Mouse (Mus musculus): ENCODE measurements at regions not wholly inside any gene's neighbourhood (a gene's known extent, or its start where the extent isn't known, plus 50 kb on each side); places are given as distances from the start of the nearest gene placed in this dataset.

DNA sequence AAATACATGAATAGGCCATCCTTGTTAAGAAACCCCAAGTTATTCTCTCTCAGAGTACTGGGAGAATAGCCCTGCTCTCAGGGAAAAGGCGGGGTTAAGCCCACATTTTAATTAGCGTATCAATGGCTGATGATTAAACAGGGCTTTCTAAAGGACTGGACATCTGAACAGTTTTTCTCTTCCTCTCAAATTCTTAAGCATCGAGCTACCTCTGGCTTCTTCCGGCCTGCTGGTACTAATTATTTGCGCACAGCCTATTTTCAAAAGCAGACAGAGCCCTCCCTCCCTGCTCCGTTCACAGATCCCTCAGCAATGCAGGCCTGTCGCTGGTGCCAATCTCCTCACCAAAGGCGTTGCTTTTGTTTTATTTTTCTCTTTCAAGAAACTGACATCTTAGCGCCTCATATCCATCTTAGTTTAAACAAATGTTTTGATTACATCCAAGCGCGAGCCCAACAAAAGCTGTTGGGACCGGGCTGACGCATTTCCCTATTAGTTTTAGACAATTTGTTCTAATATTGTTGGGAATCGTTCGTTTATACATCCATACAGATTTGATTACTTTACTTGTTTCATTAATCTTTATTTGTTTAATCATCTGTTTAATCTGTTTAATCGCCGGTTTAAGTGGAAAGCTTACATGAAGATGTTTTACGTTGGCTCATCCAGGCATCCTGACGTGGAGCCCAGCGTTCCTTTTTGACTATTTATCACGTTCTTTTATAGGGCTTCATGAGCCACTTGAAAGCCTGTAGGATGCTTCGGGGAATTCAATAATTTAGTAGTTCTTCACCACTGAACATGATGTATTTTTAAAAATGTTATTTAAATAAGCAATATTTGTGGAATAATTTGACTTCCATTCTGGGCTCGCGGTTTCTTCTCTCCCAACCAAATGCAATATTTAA is 269.5 kb upstream of the Tle3 start:
- TF ChIP-seq CTCF (IDR thresholded peaks at IDR 0.05; ENCODE audit: low read depth, low read length), result no peak
- no peak for TF ChIP-seq POLR2A (IDR thresholded peaks at IDR 0.05; ENCODE audit: borderline replicate concordance, low read depth, low read length)
- Histone ChIP-seq H3K27ac (ENCODE audit: insufficient read depth, low read depth, low read length) (no peak overlapping the region), H3K4me1 (ENCODE audit: control insufficient read depth, insufficient read depth, low read length) (no peaks in the 10 kb centered on the region), H3K4me3 (ENCODE audit: insufficient read depth, low read length) (no peak overlapping the region)

- Histone ChIP-seq H3K4me1 (ENCODE audit: control insufficient read depth, insufficient read depth, low read length) (no peaks in the 10 kb centered on the region), H3K4me3 (ENCODE audit: insufficient read depth, low read length) (no peak overlapping the region), H3K27ac (ENCODE audit: insufficient read depth, low read depth, low read length) (no peak overlapping the region)
- TF ChIP-seq CTCF (IDR thresholded peaks at IDR 0.05; ENCODE audit: low read depth, low read length) (no peak), POLR2A (IDR thresholded peaks at IDR 0.05; ENCODE audit: borderline replicate concordance, low read depth, low read length) (no peak)
These were observed 266.5 kb upstream of the Tle3 start for GRCm38 (mm10) chr9:61105550-61106280.

DNA sequence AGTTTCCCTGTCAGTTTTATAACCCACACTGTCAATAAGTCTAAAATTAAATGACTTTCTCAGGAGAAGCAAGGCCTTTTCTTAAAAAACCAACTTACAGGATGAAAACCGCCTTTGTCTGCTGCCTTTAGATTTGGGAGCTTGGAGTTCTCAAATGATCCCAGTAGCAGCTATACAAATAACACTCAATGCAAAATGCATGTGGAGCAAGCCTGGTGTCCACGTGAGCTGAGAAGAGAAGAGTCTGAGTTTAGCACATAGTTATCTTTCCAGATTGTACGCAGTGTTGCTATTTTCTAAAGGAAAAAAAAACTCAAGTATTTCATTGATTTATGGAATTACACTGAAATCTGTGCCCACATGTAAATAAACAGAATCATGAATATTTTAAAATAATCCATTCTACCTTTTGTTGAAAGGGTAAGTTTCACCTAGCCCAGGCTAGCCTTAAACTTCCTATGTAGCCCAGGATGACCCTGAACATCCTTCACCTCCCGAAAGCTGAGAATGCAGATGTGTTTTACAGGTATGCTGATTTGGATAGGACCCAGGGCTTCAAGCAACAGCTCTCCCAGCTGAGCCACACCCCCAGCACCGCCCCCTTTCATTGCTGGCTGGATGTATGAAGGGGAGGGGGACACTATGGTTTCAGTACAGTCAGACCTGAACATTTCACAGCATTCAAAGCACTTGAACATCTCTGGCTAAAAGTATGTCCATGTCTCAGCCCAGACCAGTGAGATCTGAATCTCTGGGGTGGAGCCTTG is 262.5 kb upstream of the Tle3 start:
- no peak overlapping the region for H3K4me3 ChIP-seq (ENCODE audit: insufficient read depth, low read length)
- H3K27ac ChIP-seq (ENCODE audit: insufficient read depth, low read depth, low read length), result no peak overlapping the region
- TF ChIP-seq POLR2A (IDR thresholded peaks at IDR 0.05; ENCODE audit: borderline replicate concordance, low read depth, low read length) (no peak), CTCF (IDR thresholded peaks at IDR 0.05; ENCODE audit: low read depth, low read length) (no peak)
- no peaks in the 10 kb centered on the region for H3K4me1 ChIP-seq (ENCODE audit: control insufficient read depth, insufficient read depth, low read length)

DNA sequence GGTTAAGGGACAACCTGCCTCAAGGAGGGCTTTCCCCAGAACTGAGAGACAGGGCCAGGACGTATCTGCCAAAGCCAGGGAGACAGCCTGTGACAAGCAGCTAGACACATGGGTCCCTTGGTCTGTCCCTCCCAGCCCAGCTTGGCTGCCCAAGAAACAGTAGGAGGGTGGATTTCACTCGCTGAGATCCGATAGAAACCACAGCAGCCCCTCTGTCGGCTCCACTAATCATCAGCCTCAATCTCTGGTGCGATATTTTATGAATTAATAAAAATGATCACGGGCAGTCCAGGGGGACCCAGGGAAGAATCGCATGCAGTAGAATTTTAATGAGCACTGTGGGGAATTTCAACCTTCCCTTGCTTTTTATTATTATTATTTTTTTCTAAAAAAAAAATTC is 261.0 kb upstream of the Tle3 start:
- no peaks in the 10 kb centered on the region for H3K4me1 ChIP-seq (ENCODE audit: control insufficient read depth, insufficient read depth, low read length)
- no peak overlapping the region for H3K27ac ChIP-seq (ENCODE audit: insufficient read depth, low read depth, low read length)
- TF ChIP-seq POLR2A (IDR thresholded peaks at IDR 0.05; ENCODE audit: borderline replicate concordance, low read depth, low read length) (no peak), CTCF (IDR thresholded peaks at IDR 0.05; ENCODE audit: low read depth, low read length) (no peak)
- no peak overlapping the region for H3K4me3 ChIP-seq (ENCODE audit: insufficient read depth, low read length)

DNA sequence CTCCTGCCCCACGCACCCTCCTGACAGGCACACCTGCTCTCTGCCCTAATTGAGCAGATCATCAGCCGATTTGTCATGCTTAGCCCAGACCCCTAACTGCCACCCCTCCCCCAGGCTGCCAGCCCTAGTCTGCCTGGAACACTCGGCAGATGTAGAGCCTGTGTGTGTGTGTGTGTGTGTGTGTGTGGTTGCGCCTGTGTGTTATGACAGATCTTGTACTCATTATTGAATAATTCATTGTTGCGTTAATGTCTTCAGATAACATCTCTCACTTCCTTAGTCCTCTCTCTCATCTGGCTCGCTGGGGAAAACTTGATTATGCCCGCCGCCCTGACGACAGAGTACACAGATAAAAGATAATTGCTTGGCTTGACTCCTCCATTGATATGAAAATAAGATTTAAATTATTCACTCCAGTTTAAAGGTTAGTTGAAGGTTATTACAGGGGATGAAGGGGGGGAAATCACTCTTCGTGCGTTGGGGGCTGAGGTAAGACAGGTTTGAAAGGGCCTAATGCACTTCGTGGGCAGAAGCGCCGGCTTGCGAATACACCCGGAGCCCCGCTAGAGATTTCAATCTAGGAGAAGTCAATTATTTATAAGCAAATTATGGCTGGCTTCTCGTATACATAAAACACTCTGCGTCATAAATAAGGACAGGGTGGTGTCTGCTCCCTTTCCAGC is 260.3 kb upstream of the Tle3 start:
- TF ChIP-seq CTCF (IDR thresholded peaks at IDR 0.05; ENCODE audit: low read depth, low read length) (no peak), POLR2A (IDR thresholded peaks at IDR 0.05; ENCODE audit: borderline replicate concordance, low read depth, low read length) (no peak)
- Histone ChIP-seq H3K4me1 (ENCODE audit: control insufficient read depth, insufficient read depth, low read length) (no peaks in the 10 kb centered on the region), H3K4me3 (ENCODE audit: insufficient read depth, low read length) (no peak overlapping the region), H3K27ac (ENCODE audit: insufficient read depth, low read depth, low read length) (no peak overlapping the region)

DNA sequence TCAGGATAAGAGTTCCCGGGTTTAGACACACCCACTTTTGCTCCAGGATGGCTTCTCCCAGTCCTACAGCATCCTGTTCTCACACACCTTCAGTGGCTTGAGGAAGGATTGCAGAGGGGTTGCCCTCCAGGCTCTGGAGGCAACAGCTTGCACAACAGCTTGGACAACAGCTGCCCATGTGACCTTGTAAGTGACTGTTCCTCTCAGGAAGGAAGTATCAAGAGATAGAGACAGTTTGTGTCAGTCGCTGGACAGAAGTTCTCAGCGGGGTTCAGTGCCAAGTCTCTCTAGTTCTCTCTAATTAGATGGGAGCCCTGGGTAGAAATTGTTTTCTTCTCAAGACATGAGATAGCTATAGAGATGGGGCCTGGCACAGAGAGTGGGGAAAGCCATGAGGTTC is 252.9 kb upstream of the Tle3 start:
- TF ChIP-seq CTCF (IDR thresholded peaks at IDR 0.05; ENCODE audit: low read depth, low read length) (no peak), POLR2A (IDR thresholded peaks at IDR 0.05; ENCODE audit: borderline replicate concordance, low read depth, low read length) (no peak)
- Histone ChIP-seq H3K4me3 (ENCODE audit: insufficient read depth, low read length) (no peak overlapping the region), H3K27ac (ENCODE audit: insufficient read depth, low read depth, low read length) (no peak overlapping the region), H3K4me1 (ENCODE audit: control insufficient read depth, insufficient read depth, low read length) (peaks cover 29% of the 10 kb centered on the region)

DNA sequence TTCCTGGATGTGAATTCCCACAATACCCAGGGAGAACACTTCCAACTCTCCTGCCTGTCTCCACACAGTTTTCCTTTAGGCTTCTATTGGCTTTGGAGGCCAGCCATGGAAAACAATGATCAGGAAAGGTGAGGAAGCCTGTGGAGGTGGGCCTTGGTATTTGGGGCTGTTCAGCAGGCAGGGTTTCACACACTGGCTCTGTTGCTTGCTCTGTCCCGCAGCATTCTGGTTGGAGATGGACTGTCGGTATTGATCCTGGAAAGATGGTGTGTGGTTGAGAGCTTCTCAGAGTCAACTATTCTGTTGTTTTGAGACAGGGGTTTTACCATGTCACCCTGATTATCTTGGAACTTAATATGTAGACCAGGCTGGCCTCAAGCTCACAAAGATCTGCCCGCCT is 251.6 kb upstream of the Tle3 start:
- Histone ChIP-seq H3K4me1 (ENCODE audit: control insufficient read depth, insufficient read depth, low read length) (peaks cover 29% of the 10 kb centered on the region), H3K4me3 (ENCODE audit: insufficient read depth, low read length) (no peak overlapping the region), H3K27ac (ENCODE audit: insufficient read depth, low read depth, low read length) (no peak overlapping the region)
- TF ChIP-seq CTCF (IDR thresholded peaks at IDR 0.05; ENCODE audit: low read depth, low read length) (no peak), POLR2A (IDR thresholded peaks at IDR 0.05; ENCODE audit: borderline replicate concordance, low read depth, low read length) (no peak)

DNA sequence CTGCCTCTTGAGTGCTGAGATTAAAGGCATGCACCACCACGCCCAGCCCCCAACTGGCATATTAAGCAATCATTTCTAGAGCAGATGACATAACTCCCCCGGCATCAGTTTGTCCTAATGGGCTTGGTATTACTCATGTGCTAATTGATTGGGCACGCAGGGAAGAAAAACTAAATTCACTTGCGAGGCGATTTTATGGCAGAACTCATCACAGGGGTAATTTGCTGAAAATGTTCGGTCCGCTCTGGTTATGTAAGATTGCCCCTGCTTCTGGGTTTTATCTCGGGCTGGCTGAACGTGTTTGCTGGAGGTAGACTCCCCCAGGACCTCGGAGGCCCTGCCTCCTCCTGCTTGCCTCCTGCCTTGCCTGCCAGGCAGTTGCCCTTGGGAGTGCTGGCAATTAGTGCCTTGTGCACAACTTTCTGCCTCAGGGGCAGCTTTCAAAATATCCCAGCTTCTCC is 251.2 kb upstream of the Tle3 start:
- Histone ChIP-seq H3K4me3 (ENCODE audit: insufficient read depth, low read length) (no peak overlapping the region), H3K4me1 (ENCODE audit: control insufficient read depth, insufficient read depth, low read length) (peaks cover 29% of the 10 kb centered on the region), H3K27ac (ENCODE audit: insufficient read depth, low read depth, low read length) (no peak overlapping the region)
- TF ChIP-seq CTCF (IDR thresholded peaks at IDR 0.05; ENCODE audit: low read depth, low read length) (no peak), POLR2A (IDR thresholded peaks at IDR 0.05; ENCODE audit: borderline replicate concordance, low read depth, low read length) (no peak)

DNA sequence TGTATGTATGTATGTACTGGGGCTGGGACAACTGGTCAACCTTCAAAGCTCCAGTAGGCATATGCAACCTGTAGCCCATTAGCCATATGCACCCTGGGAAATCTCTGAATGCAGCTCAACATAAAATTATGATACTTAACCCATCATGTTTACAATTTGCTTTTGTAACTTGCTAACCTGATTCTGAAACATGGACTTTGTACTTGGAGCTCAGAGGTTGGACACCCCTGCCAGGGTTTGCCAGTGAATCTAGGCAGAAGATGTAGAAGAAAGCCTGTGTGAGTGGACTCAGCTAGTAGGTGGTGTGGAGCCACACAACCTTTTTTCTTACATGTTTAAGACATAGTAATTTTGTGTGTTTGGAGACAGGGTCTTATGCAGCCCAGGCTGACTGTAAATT is 248.7 kb upstream of the Tle3 start:
- Histone ChIP-seq H3K4me1 (ENCODE audit: control insufficient read depth, insufficient read depth, low read length) (peaks cover 24% of the 10 kb centered on the region), H3K27ac (ENCODE audit: insufficient read depth, low read depth, low read length) (no peak overlapping the region), H3K4me3 (ENCODE audit: insufficient read depth, low read length) (no peak overlapping the region)
- TF ChIP-seq POLR2A (IDR thresholded peaks at IDR 0.05; ENCODE audit: borderline replicate concordance, low read depth, low read length), result no peak

Measured in bone marrow macrophage, adult 2 months (primary cell).